Mouse (Mus musculus): ENCODE measurements around the gene Ccl9. TPM values are rescaled to one million over a fixed set of nuclear protein-coding genes. Genes with fewer than 3 reads are reported as not detected.
"Not testable (repeated sequence)": the region's sequence is repeated elsewhere in the genome, so short reads cannot be mapped to it uniquely, and the experiment has no call there.

Gene Ccl9
- total RNA-seq, 2 experiments from 2014 or later = 6.4 to 16.6 TPM

DNA sequence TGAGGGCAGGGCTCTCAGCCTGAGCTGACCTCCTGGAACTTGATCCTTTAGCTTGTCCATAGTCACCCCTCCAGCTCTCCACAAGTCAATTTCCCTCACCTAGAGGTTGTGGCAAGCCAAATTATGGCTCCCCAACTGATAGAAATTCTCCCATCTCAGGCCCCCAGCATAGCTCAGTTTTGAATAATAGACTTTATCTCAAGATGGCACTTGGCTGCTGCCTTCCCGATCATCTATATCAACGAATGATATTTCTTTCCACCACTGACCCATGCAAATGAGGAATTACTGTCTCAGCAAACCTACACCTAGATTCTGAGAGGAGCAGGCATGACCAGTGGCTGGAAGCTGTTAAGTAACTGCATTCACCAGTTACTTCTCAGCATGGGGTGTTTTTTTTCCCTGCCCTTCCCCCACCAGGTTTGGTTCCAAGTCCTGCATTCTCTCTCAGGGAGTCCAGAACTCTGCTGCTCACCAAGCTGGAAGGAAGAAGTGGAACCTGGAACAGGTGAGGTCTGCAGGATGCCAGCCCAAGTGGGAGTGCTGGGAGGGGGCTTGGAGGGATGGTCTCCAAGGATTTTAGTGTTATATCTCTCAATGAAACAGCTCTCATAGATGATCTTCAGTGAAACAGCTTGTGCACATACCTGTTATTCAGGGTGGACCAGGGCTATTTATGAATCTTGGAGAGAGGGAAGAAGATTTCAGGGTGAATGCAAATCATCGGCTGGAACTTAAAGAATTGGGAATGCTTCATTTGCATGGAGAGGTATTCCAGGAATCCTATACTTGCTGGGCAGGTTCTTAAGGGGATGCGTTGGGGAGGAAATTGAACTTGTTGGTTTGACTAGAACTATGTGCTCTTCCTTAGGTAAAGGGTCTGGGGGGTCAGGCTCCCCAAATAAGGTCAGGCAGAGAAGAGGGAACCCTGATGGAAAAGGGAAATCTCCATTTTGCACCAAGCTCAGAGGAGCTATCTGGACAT lies 3.5 kb upstream of the Ccl9 start:
- intact Hi-C loops (cut with DNase I) = no loop called here
- no peak for DNase-seq

DNA sequence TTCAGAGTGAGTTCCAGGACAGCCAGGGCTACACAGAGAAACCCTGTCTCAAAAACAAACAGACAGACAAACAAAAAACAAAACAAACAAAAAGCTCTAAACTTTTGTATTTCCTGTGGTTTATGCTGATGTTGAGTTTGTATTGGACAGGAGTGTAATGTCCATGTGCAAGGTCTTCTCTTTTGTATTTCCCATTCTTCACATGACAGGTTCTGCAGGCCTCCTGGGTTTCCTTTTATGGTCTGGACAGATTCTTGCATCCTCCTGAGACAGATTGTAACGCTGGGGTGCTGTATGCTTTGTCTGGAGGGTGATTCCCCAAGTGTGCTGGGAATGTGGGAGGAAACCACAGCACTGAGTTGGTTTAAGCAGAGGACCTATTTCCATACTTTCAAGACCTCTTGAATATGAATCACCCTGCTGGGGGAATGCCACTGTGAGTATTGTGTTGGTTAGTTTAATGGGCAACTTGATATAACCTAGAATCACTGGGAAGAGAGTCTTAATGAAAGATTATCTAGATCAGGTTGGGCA lies 2.3 kb upstream of the Ccl9 start:
- DNase-seq = no peak
- intact Hi-C loops (cut with DNase I) = no loop called here

DNA sequence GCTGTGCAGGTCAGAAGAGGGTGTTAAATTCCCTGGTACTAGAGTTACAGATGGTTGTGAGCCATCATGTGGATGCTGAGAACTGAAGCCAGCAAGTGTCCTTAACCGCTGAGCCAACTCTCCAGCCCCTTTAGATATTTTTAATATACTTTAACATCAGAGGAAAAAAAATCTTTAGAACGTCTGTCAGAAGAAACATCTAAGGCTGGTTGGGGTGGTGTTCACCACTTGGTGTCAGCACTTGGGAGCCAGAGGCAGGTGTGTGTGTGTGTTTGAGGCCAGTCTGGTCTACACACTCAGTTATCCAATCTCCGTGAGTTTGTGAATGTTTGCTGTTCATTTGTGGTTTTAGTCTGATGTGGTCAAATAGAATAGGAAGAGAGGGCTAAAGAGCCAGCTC lies 563 bp upstream of the Ccl9 start:
- no peak for DNase-seq
- intact Hi-C loops (cut with DNase I) = no loop called here

DNA sequence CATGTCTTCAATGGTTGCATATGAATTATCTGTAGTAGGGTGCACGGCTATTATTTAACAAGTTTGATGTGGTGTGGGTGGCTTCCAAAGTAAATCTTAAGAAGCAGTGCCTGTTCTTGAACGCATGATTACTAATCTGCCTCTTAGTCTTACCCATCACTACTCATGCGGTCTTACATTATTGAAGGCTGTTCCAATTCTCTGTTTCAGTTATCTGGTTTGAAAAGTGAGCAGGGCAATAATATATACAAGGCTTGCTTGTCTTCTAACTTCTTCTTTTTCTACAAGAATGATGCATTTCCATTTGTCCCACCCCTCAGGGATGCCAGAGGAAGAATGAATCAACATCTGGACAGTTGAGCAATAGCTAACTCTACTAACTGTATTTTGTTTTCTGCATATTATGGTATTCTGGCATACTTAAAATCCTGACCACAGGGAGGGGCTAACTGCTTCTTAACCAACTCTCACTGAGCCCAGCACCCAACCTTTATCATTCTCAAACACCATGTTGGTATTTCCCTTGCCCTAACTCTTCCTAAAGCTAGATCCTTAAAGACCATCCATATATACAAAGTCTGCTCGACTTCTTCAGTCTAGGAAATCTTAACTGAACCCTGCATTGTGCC lies 1.4 kb downstream of the Ccl9 start:
- intact Hi-C loops (cut with DNase I) = no loop called here
- no peak for DNase-seq

- DNase-seq = no peak
- intact Hi-C loops (cut with DNase I) = no loop called here
Measured at GRCm38 (mm10) chr11:83572834-83573233, 5.6 kb downstream of the Ccl9 start.

GRCm38 (mm10) chr11:83572223-83572622 lies 6.2 kb downstream of the Ccl9 start:
- DNase-seq = peak; percentile 38 to 63
- intact Hi-C loops (cut with DNase I) = no loop called here

- intact Hi-C loops (cut with DNase I) = no loop called here
- no peak for DNase-seq
Measured at GRCm38 (mm10) chr11:83570189-83570588, 8.2 kb downstream of the Ccl9 start.

DNA sequence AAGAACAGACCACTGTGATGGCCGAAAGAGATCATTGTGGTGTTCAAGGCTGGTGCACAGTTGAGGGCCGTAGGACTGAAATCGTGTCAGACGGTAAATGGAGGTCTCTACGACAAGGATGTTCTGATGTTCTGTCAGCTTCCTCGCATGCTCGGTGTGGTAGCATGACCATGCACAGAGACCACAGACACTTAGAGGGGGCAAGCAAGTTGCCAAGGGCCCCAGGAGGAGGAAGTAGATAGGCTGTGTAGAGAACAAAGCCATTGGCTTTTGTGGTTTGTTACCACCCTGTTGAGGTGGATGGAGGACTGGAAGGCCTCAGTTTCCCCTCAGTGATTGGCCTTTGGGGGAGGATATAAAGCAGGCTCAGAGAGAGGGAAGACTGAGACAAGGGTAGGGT lies 9.2 kb downstream of the Ccl9 start:
- DNase-seq = no peak
- intact Hi-C loops (cut with DNase I) = no loop called here

GRCm38 (mm10) chr11:83568786-83569185 lies 9.7 kb downstream of the Ccl9 start:
- no peak for DNase-seq
- intact Hi-C loops (cut with DNase I) = no loop called here

- intact Hi-C loops (cut with DNase I) = no loop called here
- DNase-seq = no peak
Measured at GRCm38 (mm10) chr11:83568061-83568460, 10.4 kb downstream of the Ccl9 start.

GRCm38 (mm10) chr11:83567311-83567710 lies 11.1 kb downstream of the Ccl9 start:
- intact Hi-C loops (cut with DNase I) = no loop called here
- no peak for DNase-seq

GRCm38 (mm10) chr11:83566617-83567016 lies 11.8 kb downstream of the Ccl9 start:
- DNase-seq = no peak
- intact Hi-C loops (cut with DNase I) = no loop called here

- intact Hi-C loops (cut with DNase I) = no loop called here
- DNase-seq = no peak
Measured at GRCm38 (mm10) chr11:83563754-83564153, 14.7 kb downstream of the Ccl9 start.

DNA sequence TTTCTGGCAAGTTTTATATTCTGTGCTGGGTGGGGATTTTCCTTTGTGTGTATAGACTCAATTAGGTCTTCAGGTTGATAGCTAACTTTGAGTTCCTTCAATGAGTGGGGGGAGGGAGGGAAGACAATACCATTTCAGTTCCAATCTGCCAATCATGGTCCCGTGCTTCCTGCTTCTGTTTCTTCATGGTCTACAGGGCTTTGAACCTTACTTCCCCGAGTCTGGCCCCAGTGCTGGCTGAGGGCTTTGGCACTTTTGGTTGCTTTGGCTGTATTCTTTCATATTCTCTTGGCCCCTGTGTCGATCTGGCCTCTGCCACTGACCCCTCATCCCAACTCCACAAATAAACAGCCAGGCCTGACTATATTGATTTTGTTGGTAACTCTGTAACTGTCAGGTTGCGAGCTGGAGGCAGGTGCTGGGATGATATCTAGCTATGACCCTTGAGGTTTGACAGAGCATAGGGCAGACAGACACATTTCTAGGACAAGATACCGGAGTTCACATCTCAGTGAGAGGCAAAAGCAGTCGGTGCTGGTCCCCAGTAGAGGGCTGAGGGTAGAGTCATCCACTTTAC lies 16.0 kb downstream of the Ccl9 start:
- no peak for DNase-seq
- intact Hi-C loops (cut with DNase I) = no loop called here

- intact Hi-C loops (cut with DNase I) = no loop called here
- no peak for DNase-seq
Measured at GRCm38 (mm10) chr11:83560405-83560804, 18.0 kb downstream of the Ccl9 start.

- no peak for DNase-seq
- intact Hi-C loops (cut with DNase I) = loop anchor here (2.0 kb wide), 1 partner anchor 76 kb away; no protein-coding TSS in a partner anchor
Measured at GRCm38 (mm10) chr11:83557074-83557473, 21.4 kb downstream of the Ccl9 start.

DNA sequence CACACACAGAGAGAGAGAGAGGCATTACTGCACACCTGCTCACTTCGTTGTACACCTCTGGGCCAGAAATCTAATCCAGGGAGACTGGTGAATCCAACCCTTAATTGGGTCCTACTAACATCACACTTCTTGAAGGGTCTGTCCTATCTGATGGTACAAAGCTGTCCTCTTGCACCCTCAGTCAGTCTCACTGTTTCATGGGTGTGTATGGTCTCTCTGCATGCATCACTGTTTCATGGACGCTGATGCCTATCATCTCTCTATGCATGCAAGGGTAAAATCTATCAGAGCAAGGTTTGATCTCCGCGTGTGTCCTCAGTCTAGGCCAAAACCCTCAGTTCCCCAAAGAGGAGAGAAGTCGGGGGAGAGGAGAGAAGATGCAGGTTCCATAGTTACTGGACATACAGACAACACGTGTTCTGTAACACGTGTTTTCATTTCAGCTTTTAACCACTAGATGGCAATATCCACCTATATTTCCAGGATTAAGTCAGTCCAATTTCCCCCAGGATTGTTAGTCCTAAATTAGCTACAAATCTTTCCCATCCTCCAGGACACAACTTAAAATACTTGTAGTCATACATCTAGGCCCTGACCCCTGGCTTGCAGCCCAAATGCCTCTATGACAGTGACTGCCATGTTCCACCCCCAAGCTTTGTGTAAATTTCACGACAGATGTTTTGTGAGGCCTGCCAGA lies 22.2 kb downstream of the Ccl9 start:
- intact Hi-C loops (cut with DNase I) = loop anchor here (1.0 to 2.0 kb wide), 3 partner anchors 77 to 183 kb away; no protein-coding TSS in a partner anchor
- peak; percentile 24 to 49 for DNase-seq

DNA sequence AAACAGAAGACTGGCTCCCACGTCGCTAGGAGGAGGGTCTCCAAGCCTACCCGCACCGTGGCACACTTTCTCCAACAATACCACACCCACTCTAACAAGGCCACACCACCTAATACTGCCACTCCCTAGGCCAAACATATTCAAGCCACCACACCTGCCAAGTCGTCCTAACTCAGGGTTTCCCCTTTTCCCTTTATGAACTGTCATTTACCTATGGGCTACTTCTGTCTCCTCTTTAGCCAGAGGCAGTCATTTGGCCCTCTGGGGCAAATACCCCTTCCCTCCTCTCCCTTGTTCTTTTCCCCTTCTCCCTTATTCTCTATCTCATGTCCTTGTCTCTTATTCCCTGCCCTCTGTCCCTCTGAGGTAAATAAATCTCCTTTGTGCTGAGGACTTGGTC lies 26.8 kb downstream of the Ccl9 start:
- intact Hi-C loops (cut with DNase I) = no loop called here
- DNase-seq = no peak

DNA sequence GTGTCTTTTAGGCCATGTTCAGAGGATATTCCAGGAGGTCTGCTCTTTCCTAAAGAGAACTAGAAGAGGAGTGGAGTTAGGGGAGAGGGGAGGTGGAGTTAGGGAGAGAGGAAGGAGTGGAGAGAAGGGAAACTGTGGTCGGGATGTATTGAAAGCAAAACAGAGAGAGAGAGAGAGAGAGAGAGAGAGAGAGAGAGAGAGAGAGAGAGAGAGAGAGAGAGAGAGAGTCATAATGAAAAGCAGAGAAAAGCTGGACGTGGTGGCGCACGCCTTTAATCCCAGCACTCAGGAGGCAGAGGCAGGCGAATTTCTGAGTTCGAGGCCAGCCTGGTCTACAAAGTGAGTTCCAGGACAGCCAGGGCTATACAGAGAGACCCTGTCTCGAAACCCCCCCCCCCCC lies 27.4 kb downstream of the Ccl9 start:
- DNase-seq; intact Hi-C loops (cut with DNase I): not testable (repeated sequence)

DNA sequence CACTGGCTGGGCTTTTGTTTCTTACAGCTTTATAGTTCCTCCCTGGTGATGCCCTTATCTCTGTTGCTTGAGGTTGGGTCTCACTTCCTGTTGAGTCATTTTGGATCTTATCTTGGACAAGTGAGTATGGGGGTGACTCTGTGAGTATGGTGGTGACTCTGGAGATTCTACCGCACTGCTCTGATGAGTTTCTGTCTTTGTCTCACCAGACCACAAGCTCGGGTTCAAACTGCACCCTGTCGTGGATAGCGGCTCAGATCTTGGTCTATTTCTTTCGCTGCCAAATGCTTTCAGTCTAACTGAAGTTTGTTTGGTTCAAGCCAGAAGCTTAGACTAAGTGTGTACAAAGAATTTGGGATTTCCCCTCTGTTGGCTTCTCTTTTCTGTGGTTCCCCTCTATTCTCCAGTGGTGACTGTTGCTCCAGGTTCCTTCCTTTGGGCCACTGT lies 28.2 kb downstream of the Ccl9 start:
- DNase-seq = no peak
- intact Hi-C loops (cut with DNase I) = no loop called here

GRCm38 (mm10) chr11:83544214-83544613 lies 34.2 kb downstream of the Ccl9 start:
- intact Hi-C loops (cut with DNase I) = no loop called here
- DNase-seq = no peak

Measured in heart, postnatal 36 days (tissue).